Mouse (Mus musculus): ENCODE measurements around the gene Bdkrb2. TPM values are rescaled to one million over a fixed set of nuclear protein-coding genes. Genes with fewer than 3 reads are reported as not detected.

Gene Bdkrb2
- total RNA-seq, 2 experiments from 2014 or later, result 2.1 to 2.5 TPM

DNA sequence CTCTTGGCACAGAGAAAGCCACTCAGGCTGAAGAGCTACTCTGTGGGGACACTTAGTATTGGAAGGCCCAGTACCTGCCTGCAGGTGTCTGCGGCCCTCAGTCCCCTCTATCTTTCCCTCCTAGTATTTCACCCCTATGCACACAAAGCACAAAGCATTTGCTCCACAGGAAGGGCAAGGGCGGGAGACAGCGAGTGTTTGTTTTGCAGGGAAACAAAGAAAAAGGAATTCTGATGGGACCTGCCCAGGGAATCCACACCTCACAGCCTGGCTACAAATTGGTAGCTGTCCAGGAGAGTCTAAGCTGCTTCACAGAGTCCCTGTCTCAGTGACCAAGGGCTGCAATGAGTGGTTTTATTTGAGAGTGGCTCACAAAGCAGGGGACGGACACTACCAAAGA, 30.4 kb downstream of the Bdkrb2 start:
- no peak for DNase-seq

DNA sequence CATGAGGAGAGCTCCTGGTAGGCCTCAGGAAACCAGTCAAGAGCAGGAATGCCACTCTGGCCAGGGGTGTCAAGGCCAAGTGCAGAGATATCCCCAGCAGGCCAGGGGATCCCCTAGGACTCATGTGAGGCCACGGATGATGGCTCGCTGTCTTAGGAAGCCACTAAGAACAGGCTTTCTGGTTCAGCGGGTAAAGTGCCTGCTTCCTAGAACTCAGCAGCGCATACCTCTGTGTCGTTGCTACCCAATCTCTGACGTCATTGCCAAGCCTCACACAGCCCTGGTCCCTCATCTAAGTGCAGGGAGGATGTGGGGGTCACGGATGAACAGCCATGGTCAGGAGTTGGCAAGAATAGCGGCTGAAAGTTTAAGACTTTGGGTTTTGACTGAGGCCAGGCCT, 34.1 kb downstream of the Bdkrb2 start:
- DNase-seq, result no peak

DNA sequence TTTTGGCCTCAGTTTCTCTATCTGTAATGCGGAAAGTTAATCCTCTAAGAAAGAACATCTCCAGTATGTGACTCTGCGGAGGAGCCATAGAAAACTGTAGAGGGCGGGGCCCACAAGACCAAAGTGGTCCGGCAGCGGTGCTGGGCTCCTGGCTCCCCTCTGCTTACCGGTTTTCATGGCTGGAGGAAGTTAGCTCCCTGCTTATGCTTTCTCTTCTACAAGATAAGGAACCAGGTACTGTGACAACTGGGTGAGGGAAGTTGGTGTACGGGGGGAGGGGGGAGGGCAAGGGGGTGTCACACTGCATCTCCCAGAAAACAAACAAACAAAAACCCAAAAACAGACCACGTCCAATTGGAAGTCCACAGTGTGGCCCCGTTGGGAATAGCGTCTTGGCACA, 35.5 kb downstream of the Bdkrb2 start:
- DNase-seq, result no peak

DNA sequence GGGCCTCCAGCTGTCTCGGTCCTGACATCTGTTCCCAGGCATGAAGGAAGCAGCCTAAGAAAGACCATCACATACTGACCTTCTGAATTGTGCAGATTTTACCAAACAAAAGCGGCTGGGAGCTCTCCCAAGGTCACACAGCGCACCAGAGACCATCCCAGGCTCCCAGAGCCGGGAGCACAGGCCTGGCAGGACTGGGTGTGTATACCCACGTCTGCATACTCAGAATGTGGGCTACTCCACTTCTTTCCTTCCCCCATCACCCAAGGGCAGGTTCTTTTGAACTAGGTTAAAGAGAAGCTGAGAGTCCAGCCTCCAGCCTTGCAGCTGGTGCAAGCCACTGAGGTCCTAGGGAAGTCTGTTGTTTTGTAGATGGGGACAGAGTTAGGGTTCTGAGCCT, 36.1 kb downstream of the Bdkrb2 start:
- no peak for DNase-seq

GRCm38 (mm10) chr12:105601586-105601985, 38.6 kb downstream of the Bdkrb2 start:
- no peak for DNase-seq

- DNase-seq, result no peak
Measured at GRCm38 (mm10) chr12:105602581-105603210, 39.7 kb downstream of the Bdkrb2 start, which contains the start of gene Bdkrb1. Bdkrb1 (plus strand) TSS chr12:105603085.

GRCm38 (mm10) chr12:105603904-105604303, 40.9 kb downstream of the Bdkrb2 start:
- no peak for DNase-seq

DNA sequence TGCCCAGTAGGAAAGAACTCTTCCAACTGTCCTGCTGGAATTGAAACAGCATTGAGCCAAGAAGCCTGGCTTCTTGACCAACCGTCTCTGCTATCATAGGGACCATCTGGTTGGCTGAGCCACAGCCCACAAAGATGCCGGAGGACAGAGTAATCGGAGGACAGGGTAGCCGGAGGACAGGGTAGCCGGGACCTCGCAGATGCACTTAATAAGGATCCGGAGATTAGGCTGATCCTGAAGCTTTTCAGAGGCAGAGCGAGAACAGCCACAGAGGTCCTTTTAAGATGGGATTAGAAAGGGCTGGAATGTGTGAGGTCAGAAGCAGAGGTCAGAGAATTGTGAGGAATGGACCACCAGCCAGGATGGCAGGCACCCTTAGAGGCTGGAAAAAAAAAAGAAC, 42.2 kb downstream of the Bdkrb2 start:
- DNase-seq, result no peak

DNA sequence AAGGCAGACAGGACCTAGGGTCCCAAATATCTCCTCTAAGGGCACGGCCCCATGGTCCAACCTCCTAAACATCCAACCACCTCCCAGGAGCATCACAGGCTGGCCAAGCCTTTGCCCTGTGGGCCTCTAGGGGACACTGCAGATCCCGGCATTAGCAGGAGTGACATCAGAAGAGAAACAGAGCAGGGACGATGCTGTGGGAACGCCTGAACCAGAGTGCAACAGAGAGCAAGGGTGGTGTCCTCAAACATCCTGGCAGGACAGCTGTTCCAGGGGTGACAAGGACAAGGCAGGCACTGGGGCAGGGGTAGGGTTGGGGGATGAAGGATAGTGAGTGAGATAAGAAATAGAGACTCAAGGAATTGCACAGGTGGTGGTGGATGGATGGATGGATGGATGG, 43.9 kb downstream of the Bdkrb2 start:
- DNase-seq, result no peak

DNA sequence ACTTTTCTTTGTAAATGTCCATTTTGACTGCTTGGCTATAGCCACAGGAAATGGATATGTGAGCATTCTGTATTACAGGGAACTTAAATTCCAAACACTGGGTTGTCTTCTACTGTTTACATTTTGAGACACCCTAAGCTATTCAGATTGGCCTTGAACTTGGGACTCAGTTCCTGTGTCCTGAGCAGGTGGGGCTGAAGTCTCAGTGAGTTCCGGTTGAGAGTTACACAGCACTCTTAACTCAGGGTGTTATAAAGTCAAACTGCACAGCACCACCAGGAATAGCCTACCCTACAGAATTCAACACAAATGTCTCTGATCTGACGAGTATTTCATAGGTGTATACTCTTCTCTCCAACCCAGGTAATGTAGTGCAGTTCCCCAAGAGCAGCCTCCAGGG, 48.0 kb downstream of the Bdkrb2 start:
- DNase-seq, result no peak

- peak; percentile 68 for DNase-seq
Measured at GRCm38 (mm10) chr12:105611748-105612147, 48.7 kb downstream of the Bdkrb2 start.

GRCm38 (mm10) chr12:105613559-105613958, 50.5 kb downstream of the Bdkrb2 start:
- DNase-seq, result no peak

DNA sequence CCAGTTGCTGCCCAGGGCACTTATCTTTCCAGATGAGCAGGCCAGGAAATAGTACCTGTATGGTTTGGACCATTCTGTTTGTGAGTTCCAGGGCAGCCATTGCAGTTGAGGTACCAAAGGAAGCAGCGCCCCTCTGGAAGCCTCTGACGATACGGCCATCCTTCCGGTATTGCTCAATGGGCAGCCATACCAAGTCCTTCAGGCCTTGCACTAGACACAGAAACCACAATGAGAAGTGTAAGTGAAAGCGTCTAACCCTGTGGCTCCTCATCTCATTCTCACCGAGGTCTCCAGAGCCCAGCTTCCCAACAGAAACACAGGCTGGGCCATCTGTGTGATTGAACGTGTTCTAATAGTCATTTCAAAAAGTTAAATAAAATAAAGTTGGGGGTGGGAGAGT, 59.0 kb downstream of the Bdkrb2 start:
- no peak for DNase-seq

DNA sequence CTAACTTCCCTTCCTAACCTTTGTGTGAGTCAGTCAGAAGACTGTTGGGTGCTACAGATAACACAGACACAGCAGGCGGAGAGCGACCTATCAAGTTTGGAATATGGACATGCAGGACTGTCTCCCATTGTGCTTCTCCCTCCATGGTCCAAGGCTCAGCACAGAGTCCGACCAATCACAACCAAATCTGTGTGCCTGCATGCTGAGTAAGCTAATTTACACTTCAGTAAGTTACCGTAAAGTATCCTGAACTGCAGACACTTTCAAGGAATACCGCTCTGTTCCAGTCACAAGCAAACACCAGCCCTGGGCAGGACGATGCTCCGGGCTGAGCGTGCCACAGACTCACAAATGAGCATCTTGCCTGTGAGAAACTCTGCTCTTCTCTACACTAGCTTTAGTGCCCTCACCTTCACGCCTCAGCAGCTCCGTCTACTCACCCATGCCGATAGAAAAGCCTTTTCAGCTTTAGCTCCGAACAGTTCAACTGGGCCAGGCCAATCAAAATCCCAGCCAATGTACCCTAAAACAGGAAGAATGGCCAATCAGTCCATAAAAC, 60.0 kb downstream of the Bdkrb2 start:
- no peak for DNase-seq

GRCm38 (mm10) chr12:105625798-105626197, 62.8 kb downstream of the Bdkrb2 start:
- no peak for DNase-seq

DNA sequence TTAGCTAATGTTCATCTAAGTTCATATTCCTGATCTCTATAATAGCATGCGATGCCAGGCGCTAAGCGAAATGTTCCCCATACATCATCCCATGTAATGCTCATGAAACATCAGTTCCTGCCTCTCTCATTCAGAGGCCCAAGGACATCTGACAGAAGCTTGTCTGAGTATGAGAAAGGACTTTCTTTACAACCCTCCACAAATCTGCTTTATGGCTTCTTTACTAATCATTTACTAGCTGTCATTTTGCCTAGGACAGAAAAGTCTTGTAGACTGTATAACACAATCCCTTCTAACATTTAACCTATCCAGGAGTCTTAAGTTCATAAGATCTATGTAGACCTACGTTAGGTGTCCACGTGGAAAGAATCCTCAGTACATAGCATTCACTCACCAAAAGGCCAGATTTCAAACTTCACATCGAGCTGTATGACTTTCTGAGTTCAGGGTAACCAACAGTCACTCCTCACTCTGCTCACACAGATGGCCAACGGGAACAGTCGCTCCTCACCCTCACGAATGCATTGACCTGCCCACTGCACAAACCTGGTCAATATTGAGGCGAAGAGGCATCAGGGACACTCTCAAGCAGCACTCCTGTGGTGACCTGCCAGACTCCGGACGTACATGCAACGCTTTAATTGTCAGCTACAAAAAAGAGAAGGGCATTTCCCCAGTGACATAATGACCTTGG, 71.5 kb downstream of the Bdkrb2 start:
- no peak for DNase-seq

DNA sequence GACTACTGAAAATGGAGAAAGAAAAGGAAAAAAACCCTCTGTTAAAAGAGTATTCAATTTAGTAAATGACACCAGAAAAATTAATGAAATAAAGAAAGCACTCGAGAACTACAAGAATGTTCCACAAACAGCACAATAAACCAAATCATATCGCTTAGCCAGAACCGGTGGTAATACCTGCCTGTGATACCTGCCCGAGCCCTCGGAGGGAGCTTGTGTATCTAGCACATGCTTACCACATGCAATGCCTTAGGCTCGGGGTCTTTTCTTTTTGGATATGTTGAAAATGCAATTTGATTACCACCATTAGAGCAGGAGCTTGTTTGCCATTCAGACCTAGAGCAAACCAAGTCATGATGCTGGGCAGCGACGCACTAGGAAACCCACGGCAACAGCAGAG, 73.5 kb downstream of the Bdkrb2 start:
- no peak for DNase-seq

GRCm38 (mm10) chr12:105637554-105637953, 74.5 kb downstream of the Bdkrb2 start:
- DNase-seq, result no peak

- DNase-seq, result no peak
Measured at GRCm38 (mm10) chr12:105642770-105643321, 79.8 kb downstream of the Bdkrb2 start.
